Mouse (Mus musculus): ENCODE measurements around the gene Arhgap28. TPM values are rescaled to one million over a fixed set of nuclear protein-coding genes. Genes with fewer than 3 reads are reported as not detected.
A peak's percentile ranks its signal among the peaks of the same experiment; 100 is the strongest.

Gene Arhgap28
- polyA plus RNA-seq, 1 experiment from 2014 or later: 22.9 TPM

- peak overlapping the region; percentile 53; the same call in 1 of the 2 replicates for H3K27ac ChIP-seq (ENCODE audit: low read length)
- 38% methylated on average over 7 of the region's 7 CpGs for WGBS
- H3K4me1 ChIP-seq (ENCODE audit: insufficient read depth, low read length): peaks cover 30% of the 10 kb centered on the region
- H3K27me3 ChIP-seq (ENCODE audit: insufficient read depth, low read length): no peaks in the 10 kb centered on the region
- no peak overlapping the region for H3K4me3 ChIP-seq (ENCODE audit: low read length)
- no peaks in the 10 kb centered on the region for H3K36me3 ChIP-seq (ENCODE audit: insufficient read depth, low read length)
- no peaks in the 10 kb centered on the region for H3K9me3 ChIP-seq (ENCODE audit: low read length)
- H3K9ac ChIP-seq (replicated peaks; ENCODE audit: low read length): no peak overlapping the region
- H3K4me2 ChIP-seq (replicated peaks; ENCODE audit: low read depth, low read length): no peak overlapping the region
- 0 out of 2 replicates have a peak, but pooled peaks have one; percentile 9 for ATAC-seq (ENCODE audit: low FRiP score, low TSS enrichment)
Measured at GRCm38 (mm10) chr17:67994861-67995260, 9.1 kb downstream of the Arhgap28 start.

- no peaks in the 10 kb centered on the region for H3K27me3 ChIP-seq (ENCODE audit: insufficient read depth, low read length)
- ATAC-seq (ENCODE audit: low FRiP score, low TSS enrichment): no peak
- H3K4me1 ChIP-seq (ENCODE audit: insufficient read depth, low read length): peaks cover 43% of the 10 kb centered on the region
- H3K4me2 ChIP-seq (replicated peaks; ENCODE audit: low read depth, low read length): no peak overlapping the region
- no peak overlapping the region for H3K27ac ChIP-seq (ENCODE audit: low read length)
- H3K4me3 ChIP-seq (ENCODE audit: low read length): no peak overlapping the region
- no peaks in the 10 kb centered on the region for H3K9me3 ChIP-seq (ENCODE audit: low read length)
- no peaks in the 10 kb centered on the region for H3K36me3 ChIP-seq (ENCODE audit: insufficient read depth, low read length)
- 93% methylated on average over 2 of the region's 2 CpGs for WGBS
- H3K9ac ChIP-seq (replicated peaks; ENCODE audit: low read length): no peak overlapping the region
Measured at GRCm38 (mm10) chr17:67993371-67994045, 10.4 kb downstream of the Arhgap28 start.

DNA sequence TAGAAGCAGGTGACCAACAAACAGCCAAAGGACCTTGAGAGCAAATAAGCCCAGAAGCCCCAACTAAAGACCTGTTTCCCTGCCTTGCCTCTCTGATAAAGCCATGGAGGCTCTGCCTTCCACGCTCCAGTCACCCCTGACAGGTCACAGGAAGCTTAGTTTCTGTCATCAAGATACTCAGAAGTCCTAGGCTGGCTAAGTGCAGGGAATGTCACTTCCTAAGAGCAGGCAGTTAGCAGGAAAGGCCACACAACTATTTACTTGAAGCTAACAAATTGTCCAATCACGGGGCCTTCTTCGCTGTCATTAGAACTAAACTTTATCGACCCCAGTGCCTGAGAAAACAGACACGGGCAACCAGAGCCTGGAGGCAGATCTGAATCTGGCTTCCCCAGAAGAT is 14.2 kb downstream of the Arhgap28 start:
- Histone ChIP-seq H3K36me3 (ENCODE audit: insufficient read depth, low read length) (no peaks in the 10 kb centered on the region), H3K4me3 (ENCODE audit: low read length) (no peak overlapping the region), H3K9me3 (ENCODE audit: low read length) (no peaks in the 10 kb centered on the region), H3K4me1 (ENCODE audit: insufficient read depth, low read length) (peaks cover 35% of the 10 kb centered on the region), H3K9ac (replicated peaks; ENCODE audit: low read length) (peak overlapping the region; percentile 35; the same call in 1 of the 2 replicates), H3K27me3 (ENCODE audit: insufficient read depth, low read length) (no peaks in the 10 kb centered on the region), H3K27ac (ENCODE audit: low read length) (peak overlapping the region; percentile 27), H3K4me2 (replicated peaks; ENCODE audit: low read depth, low read length) (peak overlapping the region; percentile 22)
- 12% methylated on average over 5 of the region's 5 CpGs for WGBS
- ATAC-seq (ENCODE audit: low FRiP score, low TSS enrichment): peak; percentile 29; the same call in 1 of the 2 replicates

DNA sequence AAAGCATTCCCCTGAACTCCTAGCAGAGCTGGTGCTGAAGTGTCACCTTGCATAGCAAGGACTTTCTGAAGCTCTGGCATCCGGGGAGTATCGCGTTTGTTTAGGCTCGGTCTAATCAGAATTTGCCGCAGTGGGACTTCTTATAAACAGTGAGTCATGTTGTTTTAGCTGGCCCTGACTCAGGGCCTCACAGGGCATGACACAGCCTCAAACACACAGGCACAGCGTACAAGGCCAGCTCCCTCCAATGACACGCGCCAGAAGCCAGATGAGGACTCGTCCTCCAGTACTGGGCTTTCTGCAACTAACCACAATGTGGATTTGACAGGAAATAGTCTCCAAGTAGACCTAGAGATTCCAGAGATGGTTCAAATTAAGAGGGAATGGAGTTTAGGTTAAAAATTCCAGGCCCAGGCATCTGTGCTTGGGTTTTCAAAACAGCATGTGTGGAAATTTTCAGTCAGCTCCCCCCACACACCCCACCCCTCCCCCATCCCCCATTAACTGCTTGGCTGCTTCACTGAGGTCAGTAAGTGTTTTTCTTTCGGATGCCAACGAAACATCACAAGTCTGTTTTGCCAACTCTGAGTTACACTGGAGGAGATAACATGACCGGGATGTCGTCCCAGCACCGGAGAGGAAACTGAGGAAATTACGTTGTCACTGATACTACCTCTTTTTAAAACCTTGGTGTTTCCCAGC is 14.8 kb downstream of the Arhgap28 start:
- Histone ChIP-seq H3K9me3 (ENCODE audit: low read length) (no peaks in the 10 kb centered on the region), H3K36me3 (ENCODE audit: insufficient read depth, low read length) (no peaks in the 10 kb centered on the region), H3K4me1 (ENCODE audit: insufficient read depth, low read length) (peaks cover 32% of the 10 kb centered on the region), H3K9ac (replicated peaks; ENCODE audit: low read length) (no peak overlapping the region), H3K27me3 (ENCODE audit: insufficient read depth, low read length) (no peaks in the 10 kb centered on the region), H3K4me3 (ENCODE audit: low read length) (no peak overlapping the region), H3K27ac (ENCODE audit: low read length) (peak overlapping the region; percentile 27), H3K4me2 (replicated peaks; ENCODE audit: low read depth, low read length) (peak overlapping the region; percentile 22)
- 7% methylated on average over 15 of the region's 15 CpGs for WGBS
- ATAC-seq (ENCODE audit: low FRiP score, low TSS enrichment): peak; percentile 94

DNA sequence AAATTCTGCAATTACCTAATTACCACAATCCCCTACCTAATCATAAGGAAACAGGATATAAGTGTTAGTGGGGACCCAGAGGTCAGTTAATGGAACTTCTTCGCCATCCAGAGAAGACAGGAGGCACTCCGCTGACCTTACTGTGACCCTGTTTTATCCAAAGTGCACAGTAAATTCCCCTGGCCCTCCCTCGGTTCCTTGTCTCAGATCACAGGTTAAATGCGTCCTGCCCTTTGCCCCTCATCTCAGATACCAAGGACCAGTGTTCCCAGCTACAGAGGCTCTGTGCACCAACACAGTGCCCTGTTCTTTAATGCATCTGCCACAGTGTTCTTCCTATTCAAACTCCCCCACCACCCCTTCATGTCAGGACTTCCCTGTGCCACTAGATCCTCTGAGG is 18.4 kb downstream of the Arhgap28 start:
- Histone ChIP-seq H3K27me3 (ENCODE audit: insufficient read depth, low read length) (no peaks in the 10 kb centered on the region), H3K27ac (ENCODE audit: low read length) (no peak overlapping the region), H3K4me1 (ENCODE audit: insufficient read depth, low read length) (peaks cover 32% of the 10 kb centered on the region), H3K9ac (replicated peaks; ENCODE audit: low read length) (no peak overlapping the region), H3K4me3 (ENCODE audit: low read length) (no peak overlapping the region), H3K4me2 (replicated peaks; ENCODE audit: low read depth, low read length) (no peak overlapping the region), H3K36me3 (ENCODE audit: insufficient read depth, low read length) (no peaks in the 10 kb centered on the region), H3K9me3 (ENCODE audit: low read length) (no peaks in the 10 kb centered on the region)
- 29% methylated on average over 4 of the region's 4 CpGs for WGBS
- ATAC-seq (ENCODE audit: low FRiP score, low TSS enrichment): no peak

DNA sequence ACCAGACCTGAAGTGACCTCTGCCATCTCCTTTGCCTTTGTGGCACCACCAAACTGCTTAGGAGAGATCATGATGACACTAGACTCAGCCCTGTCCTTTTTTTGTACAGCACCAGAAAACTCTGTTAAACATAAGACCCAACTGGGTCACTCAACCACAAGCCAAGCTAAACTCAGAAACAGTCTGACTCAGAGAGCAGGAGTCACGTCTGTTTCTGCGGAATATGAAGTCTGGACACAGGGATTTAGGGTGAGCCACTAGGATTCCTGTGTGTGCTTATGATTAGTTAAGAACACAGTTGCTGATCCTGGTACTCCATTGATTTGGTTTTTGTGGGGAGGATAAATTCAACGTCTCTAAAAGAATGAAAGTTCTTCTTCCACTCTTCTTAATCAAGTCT is 23.3 kb downstream of the Arhgap28 start:
- Histone ChIP-seq H3K4me3 (ENCODE audit: low read length) (no peak overlapping the region), H3K27ac (ENCODE audit: low read length) (no peak overlapping the region), H3K36me3 (ENCODE audit: insufficient read depth, low read length) (no peaks in the 10 kb centered on the region), H3K4me1 (ENCODE audit: insufficient read depth, low read length) (peaks cover 21% of the 10 kb centered on the region; the same call in 1 of the 2 replicates), H3K27me3 (ENCODE audit: insufficient read depth, low read length) (no peaks in the 10 kb centered on the region), H3K9ac (replicated peaks; ENCODE audit: low read length) (no peak overlapping the region), H3K4me2 (replicated peaks; ENCODE audit: low read depth, low read length) (no peak overlapping the region), H3K9me3 (ENCODE audit: low read length) (no peaks in the 10 kb centered on the region)
- 88% methylated on average over 3 of the region's 3 CpGs for WGBS
- no peak for ATAC-seq (ENCODE audit: low FRiP score, low TSS enrichment)

DNA sequence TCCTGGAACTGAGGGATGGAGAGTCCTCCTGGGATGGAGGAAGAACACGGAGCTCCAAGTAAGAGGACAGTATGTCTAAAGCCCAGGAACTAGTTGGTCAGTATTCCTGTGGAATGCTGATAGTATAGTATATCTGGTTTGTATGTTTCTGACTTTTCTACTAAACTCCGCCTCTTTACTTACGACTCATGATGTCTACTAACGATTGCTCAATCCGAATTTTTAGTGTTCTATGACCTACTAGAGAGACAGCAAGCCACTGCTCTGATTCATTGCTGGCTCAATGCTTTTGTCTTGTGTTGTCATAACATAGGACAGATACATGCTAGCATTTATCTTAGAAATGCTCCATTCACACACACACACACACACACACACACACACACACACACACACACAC is 24.7 kb downstream of the Arhgap28 start:
- peak; percentile 33; the same call in 1 of the 2 replicates for ATAC-seq (ENCODE audit: low FRiP score, low TSS enrichment)
- 72% methylated on average over 5 of the region's 5 CpGs for WGBS
- no peak overlapping the region for H3K9ac ChIP-seq (replicated peaks; ENCODE audit: low read length)
- H3K27me3 ChIP-seq (ENCODE audit: insufficient read depth, low read length): no peaks in the 10 kb centered on the region
- peaks cover 19% of the 10 kb centered on the region; the same call in 1 of the 2 replicates for H3K4me1 ChIP-seq (ENCODE audit: insufficient read depth, low read length)
- H3K9me3 ChIP-seq (ENCODE audit: low read length): no peaks in the 10 kb centered on the region
- H3K4me3 ChIP-seq (ENCODE audit: low read length): no peak overlapping the region
- H3K27ac ChIP-seq (ENCODE audit: low read length): peak overlapping the region; percentile 52; the same call in 1 of the 2 replicates
- H3K36me3 ChIP-seq (ENCODE audit: insufficient read depth, low read length): no peaks in the 10 kb centered on the region
- no peak overlapping the region for H3K4me2 ChIP-seq (replicated peaks; ENCODE audit: low read depth, low read length)

- no peak overlapping the region for H3K4me3 ChIP-seq (ENCODE audit: low read length)
- 13% methylated on average over 3 of the region's 3 CpGs for WGBS
- H3K27me3 ChIP-seq (ENCODE audit: insufficient read depth, low read length): no peaks in the 10 kb centered on the region
- no peaks in the 10 kb centered on the region for H3K36me3 ChIP-seq (ENCODE audit: insufficient read depth, low read length)
- H3K4me2 ChIP-seq (replicated peaks; ENCODE audit: low read depth, low read length): no peak overlapping the region
- H3K9me3 ChIP-seq (ENCODE audit: low read length): no peaks in the 10 kb centered on the region
- H3K4me1 ChIP-seq (ENCODE audit: insufficient read depth, low read length): peaks cover 19% of the 10 kb centered on the region; the same call in 1 of the 2 replicates
- peak; percentile 91 for ATAC-seq (ENCODE audit: low FRiP score, low TSS enrichment)
- no peak overlapping the region for H3K9ac ChIP-seq (replicated peaks; ENCODE audit: low read length)
- H3K27ac ChIP-seq (ENCODE audit: low read length): peak overlapping the region; percentile 52; the same call in 1 of the 2 replicates
Measured at GRCm38 (mm10) chr17:67978786-67979185, 25.1 kb downstream of the Arhgap28 start.

GRCm38 (mm10) chr17:67976465-67976864 is 27.5 kb downstream of the Arhgap28 start:
- Histone ChIP-seq H3K4me3 (ENCODE audit: low read length) (no peak overlapping the region), H3K4me2 (replicated peaks; ENCODE audit: low read depth, low read length) (no peak overlapping the region), H3K36me3 (ENCODE audit: insufficient read depth, low read length) (no peaks in the 10 kb centered on the region), H3K27ac (ENCODE audit: low read length) (no peak overlapping the region), H3K9me3 (ENCODE audit: low read length) (no peaks in the 10 kb centered on the region), H3K9ac (replicated peaks; ENCODE audit: low read length) (no peak overlapping the region), H3K27me3 (ENCODE audit: insufficient read depth, low read length) (no peaks in the 10 kb centered on the region), H3K4me1 (ENCODE audit: insufficient read depth, low read length) (peaks cover 19% of the 10 kb centered on the region; the same call in 1 of the 2 replicates)
- ATAC-seq (ENCODE audit: low FRiP score, low TSS enrichment): no peak
- WGBS: 61% methylated on average over 2 of the region's 2 CpGs

DNA sequence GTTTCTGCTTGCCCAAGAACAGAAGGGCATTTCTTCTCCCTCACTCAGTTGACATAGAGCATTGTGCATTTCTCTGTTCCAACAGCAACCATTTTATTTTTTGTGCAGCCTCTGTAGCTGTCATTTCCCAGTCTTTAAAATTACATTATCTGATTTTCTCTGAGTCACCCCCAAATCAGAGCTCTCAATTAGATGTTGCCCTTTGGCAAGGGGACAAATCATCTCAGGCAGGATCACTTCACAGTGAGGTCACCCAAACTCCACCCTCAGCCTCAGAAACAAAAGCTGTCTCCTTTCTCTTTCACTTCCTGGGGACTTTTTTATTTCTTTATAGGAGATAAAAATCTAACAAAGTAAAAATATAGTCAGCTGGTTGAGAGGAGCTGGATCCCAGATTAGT is 27.9 kb downstream of the Arhgap28 start:
- Histone ChIP-seq H3K9me3 (ENCODE audit: low read length) (no peaks in the 10 kb centered on the region), H3K36me3 (ENCODE audit: insufficient read depth, low read length) (no peaks in the 10 kb centered on the region), H3K27me3 (ENCODE audit: insufficient read depth, low read length) (no peaks in the 10 kb centered on the region), H3K4me2 (replicated peaks; ENCODE audit: low read depth, low read length) (no peak overlapping the region), H3K9ac (replicated peaks; ENCODE audit: low read length) (no peak overlapping the region), H3K4me1 (ENCODE audit: insufficient read depth, low read length) (peaks cover 19% of the 10 kb centered on the region; the same call in 1 of the 2 replicates), H3K4me3 (ENCODE audit: low read length) (no peak overlapping the region), H3K27ac (ENCODE audit: low read length) (no peak overlapping the region)
- ATAC-seq (ENCODE audit: low FRiP score, low TSS enrichment): no peak

Measured in kidney, embryonic 16.5 days (tissue).